Mouse (Mus musculus) heart, postnatal 0 days (tissue): ENCODE measurements around the gene Msl1. TPM values are rescaled to one million over a fixed set of nuclear protein-coding genes. Genes with fewer than 3 reads are reported as not detected.

Experiments
- ATAC-seq: fragments of 200-750 bp; cut with Nextera tagmentation; 2 replicates; pipeline ENCODE4 v1.8.0; 2017; ENCODE audit warnings: low read depth, moderate number of reproducible peaks, moderate library complexity; ENCODE audit not compliant: insufficient read depth
- DNase-seq: peaks from one replicate; pipeline ENCODE4 v3.0.0-alpha.2; 2016; ENCODE audit warnings: low spot score
- H3K27ac ChIP-seq: fragments of 300-500 bp; sonication (generic); 2 replicates; pipeline ENCODE4 v1.5.1; 2014; ENCODE audit warnings: low read depth, mild to moderate bottlenecking
- H3K27me3 ChIP-seq: fragments of 300-500 bp; sonication (generic); 2 replicates; pipeline ENCODE4 v1.6.1; 2014; ENCODE audit warnings: low read length, mixed read lengths; ENCODE audit not compliant: control insufficient read depth, insufficient read depth
- H3K36me3 ChIP-seq: fragments of 300-500 bp; sonication (generic); replicated peaks from 2 replicates; pipeline ENCODE4 v1.6.1; 2014; ENCODE audit warnings: low read length, mixed read lengths; ENCODE audit not compliant: control insufficient read depth, insufficient read depth
- H3K4me1 ChIP-seq: fragments of 300-500 bp; sonication (generic); 2 replicates; pipeline ENCODE4 v1.6.1; 2014; ENCODE audit warnings: antibody characterized with exemption; ENCODE audit not compliant: control insufficient read depth, insufficient read depth
- H3K4me2 ChIP-seq: fragments of 300-500 bp; sonication (generic); 2 replicates; pipeline ENCODE4 v1.6.1; 2014; ENCODE audit warnings: low read depth, mild to moderate bottlenecking, low read length, moderate library complexity
- H3K4me3 ChIP-seq: fragments of 300-500 bp; sonication (generic); 2 replicates; pipeline ENCODE4 v1.5.1; 2014; ENCODE audit warnings: low read depth, low read length
- H3K9ac ChIP-seq: fragments of 300-500 bp; sonication (generic); replicated peaks from 2 replicates; pipeline ENCODE4 v1.6.1; 2014; ENCODE audit warnings: low read depth, low read length, mixed read lengths
- H3K9me3 ChIP-seq: fragments of 300-500 bp; sonication (generic); replicated peaks from 2 replicates; pipeline ENCODE4 v1.6.1; 2016; ENCODE audit warnings: low read length; ENCODE audit not compliant: control insufficient read depth
- CTCF ChIP-seq: IDR thresholded peaks from 2 replicates; pipeline ENCODE4 v1.5.1; 2016; ENCODE audit warnings: antibody characterized with exemption, control low read depth, low read depth
- EP300 ChIP-seq: IDR thresholded peaks from 2 replicates; pipeline ENCODE4 v1.6.1; 2016; ENCODE audit warnings: antibody characterized with exemption, low read depth
- WGBS: fragments of 180-500 bp; shearing (Covaris S2); extraction: QIAGEN DNeasy Blood & Tissue Kit; methylation state at CpG from one replicate; pipeline ENCODE4 v1.1.7; 2014; 5-methylcytosine and 5-hydroxymethylcytosine counted together
- polyA plus RNA-seq: library from polyadenylated mRNA; unstranded; fragments of >200 nt; fragmentation: Nextera tagmentation; extraction: Ambion mirVana; gene quantifications from 2 replicates; pipeline ENCODE4 v1.2.1, GENCODE M21; 2015
- total RNA-seq: library from RNA; depleted of rRNA; stranded (reverse); fragments of >200 nt; gene quantifications from 2 replicates; pipeline ENCODE4 v1.2.3, GENCODE M21; 2014; ENCODE audit warnings: low replicate concordance

The Msl1 gene
- total and polyA plus RNA-seq, 2 experiments from 2014 or later: 12.6 to 54.6 TPM

- H3K9ac ChIP-seq: no peak overlapping the region
- H3K27me3 ChIP-seq: no peaks in the 10 kb centered on the region
- H3K4me3 ChIP-seq: no peak overlapping the region
- ATAC-seq: no peak
- peaks cover 32% of the 10 kb centered on the region for H3K36me3 ChIP-seq
- 91% methylated on average over 5 of the region's 5 CpGs for WGBS
- H3K27ac ChIP-seq: peak overlapping the region; percentile 96
- H3K4me1 ChIP-seq: peaks cover 80% of the 10 kb centered on the region
- no peak overlapping the region for H3K4me2 ChIP-seq
- TF ChIP-seq CTCF (no peak), EP300 (no peak)
- no peaks in the 10 kb centered on the region for H3K9me3 ChIP-seq
- DNase-seq: no peak
These were observed 42.1 kb upstream of the Msl1 start for GRCm38 (mm10) chr11:98753264-98753663.

GRCm38 (mm10) chr11:98754151-98754620 lies 41.1 kb upstream of the Msl1 start:
- Histone ChIP-seq H3K27ac (peak overlapping the region; percentile 96), H3K9ac (0 out of 2 replicates have a peak overlapping the region, but pooled peaks have one; percentile 18), H3K4me3 (no peak overlapping the region), H3K4me1 (peaks cover 71% of the 10 kb centered on the region), H3K9me3 (no peaks in the 10 kb centered on the region), H3K27me3 (no peaks in the 10 kb centered on the region), H3K4me2 (no peak overlapping the region), H3K36me3 (peaks cover 36% of the 10 kb centered on the region)
- ATAC-seq (no peak), DNase-seq (no peak)
- WGBS: 32% methylated on average over 9 of the region's 9 CpGs
- TF ChIP-seq EP300: no peak
- TF ChIP-seq CTCF: no peak

- peak; percentile 82 for DNase-seq
- peak overlapping the region; percentile 96 for H3K27ac ChIP-seq
- no peak overlapping the region for H3K4me2 ChIP-seq
- peaks cover 66% of the 10 kb centered on the region for H3K4me1 ChIP-seq
- peak; percentile 60 for ATAC-seq
- no peaks in the 10 kb centered on the region for H3K9me3 ChIP-seq
- H3K36me3 ChIP-seq: peaks cover 36% of the 10 kb centered on the region
- WGBS: 17% methylated on average over 7 of the region's 7 CpGs
- TF ChIP-seq EP300 (peak; percentile 88), CTCF (peak; percentile 98)
- no peaks in the 10 kb centered on the region for H3K27me3 ChIP-seq
- no peak overlapping the region for H3K4me3 ChIP-seq
- 0 out of 2 replicates have a peak overlapping the region, but pooled peaks have one; percentile 27 for H3K9ac ChIP-seq
These were observed 40.6 kb upstream of the Msl1 start for GRCm38 (mm10) chr11:98754621-98755181.

GRCm38 (mm10) chr11:98755726-98756380 lies 39.5 kb upstream of the Msl1 start:
- TF ChIP-seq CTCF (no peak), EP300 (no peak)
- H3K9ac ChIP-seq: no peak overlapping the region
- 81% methylated on average over 6 of the region's 6 CpGs for WGBS
- no peak overlapping the region for H3K4me3 ChIP-seq
- peak overlapping the region; percentile 96 for H3K27ac ChIP-seq
- H3K36me3 ChIP-seq: peaks cover 46% of the 10 kb centered on the region
- H3K27me3 ChIP-seq: no peaks in the 10 kb centered on the region
- H3K4me2 ChIP-seq: no peak overlapping the region
- H3K4me1 ChIP-seq: peaks cover 54% of the 10 kb centered on the region
- no peak for DNase-seq
- H3K9me3 ChIP-seq: no peaks in the 10 kb centered on the region
- no peak for ATAC-seq

GRCm38 (mm10) chr11:98756711-98757110 lies 38.6 kb upstream of the Msl1 start:
- no peak for DNase-seq
- TF ChIP-seq EP300: no peak
- no peak overlapping the region for H3K27ac ChIP-seq
- ATAC-seq: no peak
- no peaks in the 10 kb centered on the region for H3K27me3 ChIP-seq
- no peak overlapping the region for H3K9ac ChIP-seq
- H3K4me1 ChIP-seq: peaks cover 45% of the 10 kb centered on the region
- 81% methylated on average over 12 of the region's 12 CpGs for WGBS
- H3K9me3 ChIP-seq: no peaks in the 10 kb centered on the region
- H3K4me3 ChIP-seq: no peak overlapping the region
- H3K36me3 ChIP-seq: peaks cover 55% of the 10 kb centered on the region
- no peak overlapping the region for H3K4me2 ChIP-seq
